Mouse (Mus musculus) mouse embryonic stem cell (cell line): ENCODE data around the gene 9430038I01Rik.
"Not testable (repeated sequence)": the region's sequence is repeated elsewhere in the genome, so short reads cannot be mapped to it uniquely, and the experiment has no call there.

Source experiments
- in situ Hi-C, 2 experiments: fragments of 300-500 bp; cut with MboI; formaldehyde crosslinking; loops; 1 replicate in 1 of 2; 3 replicates in 1 of 2; pipeline ENCODE4 v1.14.3; 2019 to 2020; ENCODE audit warnings: low sequenced_read_pairs in 2 of 2, low pct_unique_long_range_greater_than_20kb in 1 of 2, mixed read lengths in 1 of 2; ENCODE audit not compliant: unreplicated experiment in 1 of 2

9430038I01Rik gene

GRCm38 (mm10) chr7:137410337-137411197 is at the start of gene 9430038I01Rik:
TSS of gene 9430038I01Rik (minus strand) at chr7:137410762.
- in situ Hi-C loops, result no loop called here

GRCm38 (mm10) chr7:137445321-137445720 is 34.8 kb upstream of the 9430038I01Rik start:
- in situ Hi-C loops, result no loop called here

- in situ Hi-C loops, result no loop called here
Measured at GRCm38 (mm10) chr7:137442951-137443350, 32.4 kb upstream of the 9430038I01Rik start.

GRCm38 (mm10) chr7:137438962-137439361 is 28.4 kb upstream of the 9430038I01Rik start:
- in situ Hi-C loops, result not testable (repeated sequence)

- in situ Hi-C loops, result no loop called here
Measured at GRCm38 (mm10) chr7:137438179-137438550, 27.6 kb upstream of the 9430038I01Rik start.

GRCm38 (mm10) chr7:137437440-137438178 is 27.0 kb upstream of the 9430038I01Rik start, which contains the start of gene Glrx3:
TSS of gene Glrx3 (plus strand) at chr7:137437614.
- in situ Hi-C loops, result no loop called here

GRCm38 (mm10) chr7:137436901-137437300 is 26.3 kb upstream of the 9430038I01Rik start:
- in situ Hi-C loops, result no loop called here

- in situ Hi-C loops, result no loop called here
Measured at GRCm38 (mm10) chr7:137431769-137432603, 21.4 kb upstream of the 9430038I01Rik start.

GRCm38 (mm10) chr7:137426693-137427092 is 16.1 kb upstream of the 9430038I01Rik start:
- in situ Hi-C loops, result no loop called here

GRCm38 (mm10) chr7:137421236-137421635 is 10.7 kb upstream of the 9430038I01Rik start:
- in situ Hi-C loops, result no loop called here

- in situ Hi-C loops, result no loop called here
Measured at GRCm38 (mm10) chr7:137420550-137420949, 10.0 kb upstream of the 9430038I01Rik start.

- in situ Hi-C loops, result no loop called here
Measured at GRCm38 (mm10) chr7:137414710-137415109, 4.1 kb upstream of the 9430038I01Rik start.

GRCm38 (mm10) chr7:137407428-137408058 is 3.0 kb downstream of the 9430038I01Rik start:
- in situ Hi-C loops, result no loop called here

GRCm38 (mm10) chr7:137404146-137404545 is 6.4 kb downstream of the 9430038I01Rik start:
- in situ Hi-C loops, result no loop called here

- in situ Hi-C loops, result no loop called here
Measured at GRCm38 (mm10) chr7:137398973-137399372, 11.6 kb downstream of the 9430038I01Rik start.

- in situ Hi-C loops, result no loop called here
Measured at GRCm38 (mm10) chr7:137397361-137397910, 13.1 kb downstream of the 9430038I01Rik start.

- in situ Hi-C loops, result no loop called here
Measured at GRCm38 (mm10) chr7:137395421-137395820, 15.1 kb downstream of the 9430038I01Rik start.

- in situ Hi-C loops, result no loop called here
Measured at GRCm38 (mm10) chr7:137387863-137388262, 22.7 kb downstream of the 9430038I01Rik start.
